Mouse (Mus musculus) A20 (cell line): ENCODE measurements around the gene Zkscan2.
A peak's percentile ranks its signal among the peaks of the same experiment; 100 is the strongest.

Source experiments
- DNase-seq: peaks from one replicate; pipeline ENCODE4 v3.0.0-alpha.2; 2011; ENCODE audit warnings: low read depth, low spot score

Zkscan2 gene

GRCm38 (mm10) chr7:123500239-123501219 lies at the start of gene Zkscan2:
TSS of gene Zkscan2 (minus strand) at chr7:123500449.
- no peak for DNase-seq

GRCm38 (mm10) chr7:123529190-123529589 lies 28.9 kb upstream of the Zkscan2 start:
- no peak for DNase-seq

- no peak for DNase-seq
Measured at GRCm38 (mm10) chr7:123525761-123526160, 25.5 kb upstream of the Zkscan2 start.

GRCm38 (mm10) chr7:123524218-123524861 lies 24.1 kb upstream of the Zkscan2 start:
- peak; percentile 51 for DNase-seq

GRCm38 (mm10) chr7:123507946-123508345 lies 7.7 kb upstream of the Zkscan2 start:
- no peak for DNase-seq

GRCm38 (mm10) chr7:123503358-123503757 lies 3.1 kb upstream of the Zkscan2 start:
- DNase-seq, result peak; percentile 35

GRCm38 (mm10) chr7:123499481-123500238 lies 589 bp downstream of the Zkscan2 start:
- no peak for DNase-seq

GRCm38 (mm10) chr7:123487703-123488102 lies 12.5 kb downstream of the Zkscan2 start:
- no peak for DNase-seq

GRCm38 (mm10) chr7:123467961-123468360 lies 32.3 kb downstream of the Zkscan2 start:
- DNase-seq, result no peak

GRCm38 (mm10) chr7:123465692-123466387 lies 34.4 kb downstream of the Zkscan2 start:
- DNase-seq, result peak; percentile 63

- no peak for DNase-seq
Measured at GRCm38 (mm10) chr7:123463569-123463968, 36.7 kb downstream of the Zkscan2 start.

GRCm38 (mm10) chr7:123462070-123462501 lies 38.2 kb downstream of the Zkscan2 start, which contains the start of gene Aqp8:
TSS of gene Aqp8 (plus strand) at chr7:123462291.
- DNase-seq, result no peak

GRCm38 (mm10) chr7:123461316-123461715 lies 38.9 kb downstream of the Zkscan2 start:
- no peak for DNase-seq

GRCm38 (mm10) chr7:123459247-123459646 lies 41.0 kb downstream of the Zkscan2 start:
- DNase-seq, result no peak

- DNase-seq, result no peak
Measured at GRCm38 (mm10) chr7:123458309-123458708, 41.9 kb downstream of the Zkscan2 start.

GRCm38 (mm10) chr7:123455088-123455487 lies 45.2 kb downstream of the Zkscan2 start:
- no peak for DNase-seq

- DNase-seq, result no peak
Measured at GRCm38 (mm10) chr7:123453066-123453465, 47.2 kb downstream of the Zkscan2 start.

- DNase-seq, result no peak
Measured at GRCm38 (mm10) chr7:123452551-123452950, 47.7 kb downstream of the Zkscan2 start.

- DNase-seq, result no peak
Measured at GRCm38 (mm10) chr7:123450515-123450914, 49.7 kb downstream of the Zkscan2 start.

- DNase-seq, result no peak
Measured at GRCm38 (mm10) chr7:123449676-123450075, 50.6 kb downstream of the Zkscan2 start.

- DNase-seq, result no peak
Measured at GRCm38 (mm10) chr7:123448794-123449193, 51.5 kb downstream of the Zkscan2 start.
